Mouse (Mus musculus) liver, embryonic 16.5 days (tissue): Measurements from ENCODE around the gene Hoxb4. TPM values are rescaled to one million over a fixed set of nuclear protein-coding genes. Genes with fewer than 3 reads are reported as not detected.
A peak's percentile ranks its signal among the peaks of the same experiment; 100 is the strongest.

Source experiments
- ATAC-seq: fragments of 200-750 bp; cut with Nextera tagmentation; 2 replicates; pipeline ENCODE4 v1.8.0; 2017; ENCODE audit warnings: low read depth, mild to moderate bottlenecking, moderate number of reproducible peaks, moderate library complexity
- H3K27ac ChIP-seq: fragments of 300-500 bp; sonication (generic); 2 replicates; pipeline ENCODE4 v1.5.1; 2014; ENCODE audit warnings: mild to moderate bottlenecking, low read length
- H3K27me3 ChIP-seq: fragments of 300-500 bp; sonication (generic); 2 replicates; pipeline ENCODE4 v1.6.1; 2014; ENCODE audit warnings: low read depth, low read length, mixed read lengths; ENCODE audit not compliant: control insufficient read depth, insufficient read depth
- H3K36me3 ChIP-seq: fragments of 300-500 bp; sonication (generic); 2 replicates; pipeline ENCODE4 v1.6.1; 2014; ENCODE audit warnings: mild to moderate bottlenecking; ENCODE audit not compliant: control insufficient read depth, insufficient read depth
- H3K4me1 ChIP-seq: fragments of 300-500 bp; sonication (generic); 2 replicates; pipeline ENCODE4 v1.6.1; 2014; ENCODE audit warnings: low read depth, low read length, mixed read lengths; ENCODE audit not compliant: control insufficient read depth
- H3K4me2 ChIP-seq: fragments of 300-500 bp; sonication (generic); 2 replicates; pipeline ENCODE4 v1.6.1; 2014; ENCODE audit warnings: low read depth, low read length, mixed read lengths
- H3K4me3 ChIP-seq: fragments of 300-500 bp; sonication (generic); 2 replicates; pipeline ENCODE4 v1.5.1; 2014; ENCODE audit warnings: low read depth, mild to moderate bottlenecking, low read length
- H3K9ac ChIP-seq: fragments of 300-500 bp; sonication (generic); 2 replicates; pipeline ENCODE4 v1.6.1; 2014; ENCODE audit warnings: low read depth, low read length
- H3K9me3 ChIP-seq: fragments of 300-500 bp; sonication (generic); replicated peaks from 2 replicates; pipeline ENCODE4 v1.6.1; 2016; ENCODE audit warnings: low read length; ENCODE audit not compliant: control insufficient read depth
- WGBS: fragments of 180-500 bp; shearing (Covaris S2); extraction: QIAGEN DNeasy Blood & Tissue Kit; methylation state at CpG from one replicate; pipeline ENCODE4 v1.1.7; 2014; ENCODE audit not compliant: insufficient replicate concordance; 5-methylcytosine and 5-hydroxymethylcytosine counted together
- polyA plus RNA-seq: library from polyadenylated mRNA; unstranded; fragments of >200 nt; fragmentation: Nextera tagmentation; extraction: Ambion mirVana; gene quantifications from 2 replicates; pipeline ENCODE4 v1.2.1, GENCODE M21; 2015

Hoxb4 gene
- 0.08 and 0.11 TPM in 2 replicates for polyA plus RNA-seq

DNA sequence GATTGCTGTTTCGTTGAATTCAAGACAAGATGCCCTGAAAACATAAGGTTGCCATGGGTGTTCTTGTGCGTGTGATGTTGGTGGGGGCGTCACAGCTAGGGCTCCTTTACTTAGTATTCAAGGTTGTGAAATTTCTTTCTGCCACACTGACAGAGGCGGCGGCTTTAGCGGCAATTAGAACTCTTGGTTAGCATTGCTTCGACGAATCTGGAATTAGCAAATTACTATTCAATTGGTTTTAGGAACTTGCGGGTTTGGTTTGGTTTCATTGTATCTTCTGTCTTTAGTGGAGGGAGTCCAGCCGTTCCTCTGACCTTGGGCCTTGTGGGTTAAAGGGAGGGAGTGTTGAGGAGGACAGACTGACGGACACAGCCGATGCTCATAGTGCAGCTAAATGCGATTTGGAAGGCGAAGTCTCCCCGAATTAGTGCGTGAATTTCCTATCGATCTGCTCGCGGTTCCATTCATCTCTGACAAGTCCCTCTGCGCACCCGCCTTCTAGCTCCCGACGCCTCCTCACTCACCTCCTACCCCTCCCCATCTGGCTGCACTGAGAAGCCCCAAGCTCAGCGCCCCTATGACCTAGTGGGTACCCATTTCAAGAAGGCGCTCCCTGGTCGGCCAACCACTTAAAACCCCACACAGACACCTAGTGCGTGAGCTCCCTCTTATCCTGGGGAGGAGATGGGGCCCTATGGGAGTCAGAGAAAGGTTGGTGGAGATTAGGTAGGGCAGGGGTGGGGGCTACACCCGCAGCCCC is at the start of gene Hoxb4:
Gene Hoxb4 (plus strand): TSS at position 660 of the 760 bp plus-strand sequence.
- no peaks in the 10 kb centered on the region for H3K4me1 ChIP-seq
- H3K27ac ChIP-seq = peak within 1 kb of the TSS; percentile 48
- H3K36me3 ChIP-seq = no peaks in the 10 kb centered on the region
- no peaks in the 10 kb centered on the region for H3K9me3 ChIP-seq
- peak within 1 kb of the TSS; percentile 51 for H3K4me2 ChIP-seq
- H3K9ac ChIP-seq = peak within 1 kb of the TSS; percentile 50; the same call in 1 of the 2 replicates
- H3K27me3 ChIP-seq = peaks cover 95% of the 10 kb centered on the region
- peak within 1 kb of the TSS; percentile 47 for H3K4me3 ChIP-seq
- ATAC-seq = no peak
- WGBS = 6% methylated on average over 28 of the region's 28 CpGs

DNA sequence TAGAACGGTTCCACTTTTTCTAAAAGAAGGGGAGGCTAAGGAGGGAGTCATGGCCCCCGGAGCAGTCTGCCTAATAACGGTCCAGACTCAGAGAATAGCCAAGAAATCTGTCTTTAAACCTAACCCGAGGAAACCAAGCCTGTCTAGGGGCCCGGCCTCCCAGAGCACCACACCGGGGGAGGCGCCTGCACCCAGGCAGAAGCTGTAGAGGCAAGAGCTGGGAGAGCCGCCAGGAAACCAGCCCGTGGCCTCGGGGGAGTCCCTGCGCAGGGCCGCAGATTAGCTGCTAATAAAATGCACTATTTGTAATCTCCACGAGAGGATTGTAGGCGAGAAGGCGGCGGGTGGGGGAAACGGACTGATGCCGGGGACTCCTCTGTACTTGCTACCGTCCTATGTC is 48.2 kb upstream of the Hoxb4 start:
- no peak overlapping the region for H3K9ac ChIP-seq

DNA sequence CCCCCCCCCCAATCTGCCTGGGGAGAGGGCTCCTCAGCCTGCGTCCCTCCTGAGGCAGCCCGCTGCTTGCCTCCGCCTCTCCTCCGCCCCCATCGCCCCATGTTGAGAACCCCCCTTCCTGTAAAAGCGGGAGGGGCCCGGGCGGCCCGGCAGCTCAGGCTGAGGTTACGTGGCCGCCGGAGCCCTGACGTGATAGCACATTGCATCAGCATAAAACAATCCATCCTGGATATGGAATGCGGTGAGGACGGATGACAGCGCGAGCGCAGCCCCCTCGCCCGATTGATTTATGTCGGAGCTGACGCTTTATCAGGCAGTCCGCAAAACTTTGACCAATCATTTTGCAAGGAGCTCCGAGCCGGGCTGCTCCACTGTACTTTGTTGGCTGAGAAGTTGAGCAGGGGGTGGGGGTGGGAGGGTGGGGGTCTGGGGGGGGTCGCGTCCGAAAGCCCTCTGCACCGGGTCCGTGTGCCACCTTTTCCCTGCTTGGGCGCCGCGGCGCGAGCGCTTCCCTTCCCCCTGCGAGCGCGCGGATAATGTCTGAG is 47.0 kb upstream of the Hoxb4 start, which contains the start of gene Hoxb9:
Gene Hoxb9 (plus strand): TSS at position 462 of the 545 bp plus-strand sequence.
- ATAC-seq = no peak
- no peak within 1 kb of the TSS for H3K4me2 ChIP-seq
- 1% methylated on average over 36 of the region's 40 CpGs for WGBS
- H3K4me3 ChIP-seq = 0 out of 2 replicates have a peak within 1 kb of the TSS, but pooled peaks have one; percentile 11
- H3K9ac ChIP-seq = no peak within 1 kb of the TSS
- no peaks in the 10 kb centered on the region for H3K9me3 ChIP-seq
- no peaks in the 10 kb centered on the region for H3K4me1 ChIP-seq
- no peaks in the 10 kb centered on the region for H3K36me3 ChIP-seq
- H3K27ac ChIP-seq = no peak within 1 kb of the TSS
- peaks cover 95% of the 10 kb centered on the region for H3K27me3 ChIP-seq

More for the DNA sequence above, 48.2 kb upstream of the Hoxb4 start:
- peaks cover 93% of the 10 kb centered on the region for H3K27me3 ChIP-seq
- no peaks in the 10 kb centered on the region for H3K9me3 ChIP-seq
- H3K36me3 ChIP-seq = no peaks in the 10 kb centered on the region
- 3% methylated on average over 19 of the region's 19 CpGs for WGBS
- no peak overlapping the region for H3K4me2 ChIP-seq
- H3K27ac ChIP-seq = no peak overlapping the region
- no peak for ATAC-seq
- no peak overlapping the region for H3K4me3 ChIP-seq
- no peaks in the 10 kb centered on the region for H3K4me1 ChIP-seq

DNA sequence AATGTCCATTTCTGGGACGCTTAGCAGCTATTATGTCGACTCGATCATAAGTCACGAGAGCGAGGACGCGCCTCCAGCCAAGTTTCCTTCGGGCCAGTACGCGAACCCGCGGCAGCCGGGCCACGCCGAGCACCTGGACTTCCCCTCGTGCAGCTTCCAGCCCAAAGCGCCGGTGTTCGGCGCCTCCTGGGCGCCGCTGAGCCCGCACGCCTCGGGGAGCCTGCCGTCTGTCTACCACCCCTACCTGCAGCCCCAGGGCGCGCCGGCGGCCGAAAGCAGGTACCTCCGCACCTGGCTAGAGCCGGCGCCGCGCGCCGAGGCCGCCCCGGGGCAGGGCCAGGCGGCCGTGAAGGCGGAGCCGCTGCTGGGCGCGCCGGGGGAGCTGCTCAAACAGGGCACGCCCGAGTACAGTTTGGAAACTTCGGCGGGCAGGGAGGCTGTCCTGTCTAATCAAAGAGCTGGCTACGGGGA is 46.5 kb upstream of the Hoxb4 start:
- Histone ChIP-seq H3K4me2 (no peak overlapping the region), H3K36me3 (no peaks in the 10 kb centered on the region), H3K9me3 (no peaks in the 10 kb centered on the region), H3K4me1 (no peaks in the 10 kb centered on the region), H3K4me3 (0 out of 2 replicates have a peak overlapping the region, but pooled peaks have one; percentile 11), H3K9ac (no peak overlapping the region), H3K27me3 (peaks cover 96% of the 10 kb centered on the region), H3K27ac (no peak overlapping the region)
- WGBS = under 1% methylated on average over 52 of the region's 52 CpGs
- ATAC-seq = no peak

DNA sequence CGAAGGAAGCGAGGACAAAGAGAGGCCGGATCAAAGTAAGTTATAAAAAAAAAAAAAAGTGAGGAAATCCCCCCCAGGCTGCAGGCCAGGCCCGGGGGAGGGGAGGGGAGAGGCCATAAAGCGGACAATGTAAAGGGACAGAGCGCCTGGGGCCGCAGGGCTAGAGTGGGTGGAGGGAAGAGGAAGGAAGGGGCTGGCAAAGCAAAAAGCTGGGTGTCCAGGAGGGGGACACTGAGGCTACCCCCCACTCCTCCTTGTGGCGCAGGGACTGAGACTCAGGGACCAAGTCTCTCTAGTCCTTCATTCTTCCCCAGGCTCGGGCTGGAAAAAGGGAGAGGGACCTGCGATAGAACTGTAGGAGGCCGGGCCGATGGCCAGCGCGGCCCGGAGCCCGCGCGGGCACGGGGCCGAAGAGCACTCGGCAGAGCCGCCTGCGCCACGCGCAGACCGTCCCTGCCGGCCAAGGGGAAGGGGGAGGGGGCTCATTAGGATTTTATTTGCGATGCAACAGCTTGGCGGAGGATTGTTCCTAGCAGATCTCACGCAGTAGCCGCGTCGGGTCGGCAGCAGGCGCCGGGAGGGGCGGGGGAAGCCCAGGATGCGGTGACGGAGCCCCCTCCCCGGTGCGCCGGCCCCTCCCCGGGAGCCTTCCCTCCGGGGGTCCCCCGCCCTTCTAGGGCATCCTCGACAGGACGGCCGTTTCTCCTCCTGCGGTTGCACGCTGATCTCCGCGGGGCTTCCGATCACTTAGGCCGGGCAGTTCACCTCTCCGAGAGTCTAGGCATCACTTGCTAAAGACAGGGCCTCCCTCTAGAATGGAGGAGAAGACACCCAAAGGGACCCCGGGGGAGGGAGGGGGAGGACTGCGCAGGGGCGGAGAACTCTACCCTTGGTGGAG is 45.8 kb upstream of the Hoxb4 start:
- no peak overlapping the region for H3K27ac ChIP-seq
- no peak overlapping the region for H3K9ac ChIP-seq
- no peak overlapping the region for H3K4me3 ChIP-seq
- H3K4me2 ChIP-seq = no peak overlapping the region
- H3K4me1 ChIP-seq = no peaks in the 10 kb centered on the region
- H3K9me3 ChIP-seq = no peaks in the 10 kb centered on the region
- H3K27me3 ChIP-seq = peaks cover 96% of the 10 kb centered on the region
- no peak for ATAC-seq
- H3K36me3 ChIP-seq = no peaks in the 10 kb centered on the region
- WGBS = 1% methylated on average over 58 of the region's 58 CpGs

DNA sequence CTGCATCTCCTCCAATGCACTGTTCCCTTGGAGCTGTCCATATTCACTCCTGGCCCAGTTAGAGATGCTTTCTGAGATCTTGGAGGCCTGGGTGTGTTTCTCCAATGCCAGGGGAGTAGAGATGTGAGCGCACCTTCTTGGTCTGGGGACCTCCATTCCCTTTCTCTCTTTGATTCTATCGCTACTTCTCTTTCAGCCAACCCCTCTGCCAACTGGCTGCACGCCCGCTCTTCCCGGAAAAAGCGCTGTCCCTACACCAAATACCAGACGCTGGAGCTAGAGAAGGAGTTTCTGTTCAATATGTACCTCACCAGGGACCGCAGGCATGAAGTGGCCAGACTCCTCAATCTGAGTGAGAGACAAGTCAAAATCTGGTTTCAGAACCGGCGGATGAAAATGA is 43.6 kb upstream of the Hoxb4 start:
- H3K36me3 ChIP-seq = no peaks in the 10 kb centered on the region
- H3K27ac ChIP-seq = no peak overlapping the region
- no peak overlapping the region for H3K4me2 ChIP-seq
- H3K4me1 ChIP-seq = no peaks in the 10 kb centered on the region
- no peak for ATAC-seq
- no peak overlapping the region for H3K9ac ChIP-seq
- WGBS = 31% methylated on average over 10 of the region's 10 CpGs
- H3K9me3 ChIP-seq = no peaks in the 10 kb centered on the region
- no peak overlapping the region for H3K4me3 ChIP-seq
- H3K27me3 ChIP-seq = peaks cover 99% of the 10 kb centered on the region

DNA sequence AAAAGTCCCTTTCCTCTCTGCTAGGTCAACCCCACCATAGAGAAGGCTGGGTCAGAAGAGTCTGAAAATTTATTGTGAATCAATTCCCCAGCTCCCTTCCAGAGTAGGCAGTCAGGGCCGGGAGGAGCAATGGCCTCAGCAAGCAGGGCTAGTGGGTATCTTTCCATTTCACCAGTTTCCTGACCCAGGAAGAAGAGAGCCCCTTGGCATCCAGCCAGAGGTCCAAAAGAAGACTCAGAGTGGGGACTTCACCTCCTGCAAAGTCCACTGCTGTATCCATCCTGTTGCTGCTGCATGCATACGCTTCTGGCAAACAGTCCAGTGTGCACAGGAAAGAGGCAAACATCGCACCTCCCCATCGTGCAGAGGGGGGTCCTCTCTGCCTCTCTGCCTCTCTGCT is 42.2 kb upstream of the Hoxb4 start:
- ATAC-seq = no peak
- no peaks in the 10 kb centered on the region for H3K9me3 ChIP-seq
- no peak overlapping the region for H3K27ac ChIP-seq
- H3K9ac ChIP-seq = no peak overlapping the region
- no peaks in the 10 kb centered on the region for H3K36me3 ChIP-seq
- WGBS = 21% methylated on average over 4 of the region's 4 CpGs
- peaks cover 99% of the 10 kb centered on the region for H3K27me3 ChIP-seq
- H3K4me2 ChIP-seq = no peak overlapping the region
- no peaks in the 10 kb centered on the region for H3K4me1 ChIP-seq
- H3K4me3 ChIP-seq = no peak overlapping the region

DNA sequence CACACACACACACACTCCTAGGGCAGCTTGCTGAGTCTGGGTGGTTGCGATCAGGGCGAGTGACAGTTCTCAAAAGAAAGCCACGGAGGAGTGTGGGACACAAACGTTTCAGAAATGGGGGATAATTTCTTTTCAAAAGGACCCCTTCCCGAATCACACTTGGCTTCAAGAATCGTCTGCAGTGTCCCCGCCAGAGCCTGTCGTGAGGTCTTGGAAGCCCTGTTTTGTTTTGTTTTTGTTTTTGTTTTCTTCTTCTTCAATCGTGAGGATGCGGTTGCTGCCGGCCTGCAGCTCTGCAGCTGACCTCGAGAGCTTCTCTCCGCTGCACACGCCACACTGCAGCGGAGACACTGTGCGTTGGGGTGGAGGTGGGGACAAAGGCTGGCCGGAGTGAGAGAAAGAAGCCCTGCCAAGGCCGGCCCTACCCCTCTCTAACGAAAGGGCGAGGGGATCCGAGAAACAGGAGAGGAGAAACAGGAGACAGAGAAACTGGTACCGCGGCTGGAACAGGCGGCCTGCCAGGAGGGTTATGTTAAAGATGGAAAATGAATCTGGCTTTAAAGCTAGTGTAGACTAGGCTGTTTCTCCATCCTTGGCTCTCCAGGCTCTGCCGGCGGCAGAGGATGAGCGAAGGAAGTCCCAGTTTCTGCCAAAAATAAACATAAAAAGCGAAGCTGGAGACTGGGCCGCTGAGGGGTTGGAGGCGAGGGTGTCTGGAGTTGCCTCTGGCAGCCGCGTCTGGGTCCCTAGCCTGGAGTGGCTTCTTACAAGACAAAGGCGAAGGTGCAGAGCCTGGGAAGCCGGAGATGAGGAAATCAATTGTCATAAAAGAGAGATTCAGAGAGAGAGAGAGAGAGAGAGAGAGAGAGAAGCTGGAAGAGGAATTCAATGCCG is 40.7 kb upstream of the Hoxb4 start:
- Histone ChIP-seq H3K4me3 (no peak overlapping the region), H3K27me3 (peaks cover 98% of the 10 kb centered on the region), H3K9ac (no peak overlapping the region), H3K4me2 (no peak overlapping the region), H3K27ac (no peak overlapping the region), H3K36me3 (no peaks in the 10 kb centered on the region), H3K9me3 (no peaks in the 10 kb centered on the region), H3K4me1 (no peaks in the 10 kb centered on the region)
- no peak for ATAC-seq
- 2% methylated on average over 35 of the region's 35 CpGs for WGBS
